Mouse (Mus musculus) heart, postnatal 0 days (tissue): ENCODE measurements at regions not wholly inside any gene's neighbourhood (a gene's known extent, or its start where the extent isn't known, plus 50 kb on each side); places are given as distances from the start of the nearest gene placed in this dataset.

Experiments
- CTCF ChIP-seq: IDR thresholded peaks from 2 replicates; pipeline ENCODE4 v1.5.1; 2016; ENCODE audit warnings: antibody characterized with exemption, control low read depth, low read depth
- EP300 ChIP-seq: IDR thresholded peaks from 2 replicates; pipeline ENCODE4 v1.6.1; 2016; ENCODE audit warnings: antibody characterized with exemption, low read depth

DNA sequence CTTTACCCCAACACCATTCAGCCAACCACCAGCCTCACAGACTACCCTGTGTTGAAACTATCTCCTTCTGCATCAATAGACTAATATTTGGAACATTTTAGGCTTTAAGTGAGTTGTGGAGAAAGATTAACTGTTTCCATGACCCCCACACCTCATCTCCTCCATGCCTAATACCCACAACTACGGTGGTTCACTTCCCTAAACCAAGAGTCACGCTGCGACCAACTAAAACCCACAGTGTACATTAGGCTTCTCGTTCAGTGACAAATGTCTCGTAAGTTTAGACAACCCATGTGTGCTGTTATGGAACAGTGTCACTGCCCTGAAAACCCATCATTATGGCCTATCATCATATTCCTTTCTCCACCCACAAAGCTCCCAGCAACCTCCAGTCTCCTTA is 381.3 kb upstream of the Runx1 start:
- TF ChIP-seq CTCF (no peak), EP300 (no peak)
